Mouse (Mus musculus): ENCODE measurements around the gene Kcnip2.
"Not testable (repeated sequence)": the region's sequence is repeated elsewhere in the genome, so short reads cannot be mapped to it uniquely, and the experiment has no call there.

Kcnip2 gene

GRCm38 (mm10) chr19:45812115-45812514 is 3.7 kb downstream of the Kcnip2 start:
- no peak for DNase-seq (ENCODE audit: low spot score in 2 of 2)

GRCm38 (mm10) chr19:45811028-45811674 is 4.7 kb downstream of the Kcnip2 start:
- no peak for DNase-seq (ENCODE audit: low spot score in 2 of 2)

- DNase-seq (ENCODE audit: low spot score in 2 of 2): no peak
Observed at GRCm38 (mm10) chr19:45807732-45808131, 8.1 kb downstream of the Kcnip2 start.

GRCm38 (mm10) chr19:45805817-45806216 is 10.0 kb downstream of the Kcnip2 start:
- DNase-seq (ENCODE audit: low spot score in 2 of 2): not testable (repeated sequence)

GRCm38 (mm10) chr19:45804593-45805368 is 11.1 kb downstream of the Kcnip2 start:
- DNase-seq (ENCODE audit: low spot score in 2 of 2): no peak

- no peak for DNase-seq (ENCODE audit: low spot score in 2 of 2)
Observed at GRCm38 (mm10) chr19:45803408-45803807, 12.5 kb downstream of the Kcnip2 start.

GRCm38 (mm10) chr19:45802702-45803101 is 13.2 kb downstream of the Kcnip2 start:
- no peak for DNase-seq (ENCODE audit: low spot score in 2 of 2)

- no peak for DNase-seq (ENCODE audit: low spot score in 2 of 2)
Observed at GRCm38 (mm10) chr19:45796879-45797278, 19.0 kb downstream of the Kcnip2 start.

GRCm38 (mm10) chr19:45796061-45796556 is 19.8 kb downstream of the Kcnip2 start:
- no peak for DNase-seq (ENCODE audit: low spot score in 2 of 2)

GRCm38 (mm10) chr19:45795406-45795944 is 20.4 kb downstream of the Kcnip2 start:
- no peak for DNase-seq (ENCODE audit: low spot score in 2 of 2)

GRCm38 (mm10) chr19:45794718-45795117 is 21.1 kb downstream of the Kcnip2 start:
- no peak for DNase-seq (ENCODE audit: low spot score in 2 of 2)

GRCm38 (mm10) chr19:45792404-45792803 is 23.5 kb downstream of the Kcnip2 start:
- no peak for DNase-seq (ENCODE audit: low spot score in 2 of 2)

GRCm38 (mm10) chr19:45789888-45790874 is 25.7 kb downstream of the Kcnip2 start:
- no peak for DNase-seq (ENCODE audit: low spot score in 2 of 2)

GRCm38 (mm10) chr19:45789365-45789764 is 26.5 kb downstream of the Kcnip2 start:
- DNase-seq (ENCODE audit: low spot score in 2 of 2): no peak

GRCm38 (mm10) chr19:45788337-45788736 is 27.5 kb downstream of the Kcnip2 start:
- no peak for DNase-seq (ENCODE audit: low spot score in 2 of 2)

GRCm38 (mm10) chr19:45787450-45787849 is 28.4 kb downstream of the Kcnip2 start:
- no peak for DNase-seq (ENCODE audit: low spot score in 2 of 2)

- no peak for DNase-seq (ENCODE audit: low spot score in 2 of 2)
Observed at GRCm38 (mm10) chr19:45785470-45785869, 30.4 kb downstream of the Kcnip2 start.

- DNase-seq (ENCODE audit: low spot score in 2 of 2): no peak
Observed at GRCm38 (mm10) chr19:45783933-45784576, 31.8 kb downstream of the Kcnip2 start.

GRCm38 (mm10) chr19:45783181-45783932 is 32.5 kb downstream of the Kcnip2 start, which contains the start of gene Mgea5:
Gene Mgea5, minus strand, starts transcription at chr19:45783837.
- peak; percentile 97 to 98 for DNase-seq (ENCODE audit: low spot score in 2 of 2)

- DNase-seq (ENCODE audit: low spot score in 2 of 2): peak; percentile 49 to 56
Observed at GRCm38 (mm10) chr19:45782315-45783001, 33.4 kb downstream of the Kcnip2 start.

All from frontal cortex, postnatal 14 days (tissue).